Mouse (Mus musculus): ENCODE results near the gene Svbp. TPM values are rescaled to one million over a fixed set of nuclear protein-coding genes. Genes with fewer than 3 reads are reported as not detected.

Gene Svbp
- 32.5 TPM for polyA plus RNA-seq (2015; fragmentation: Illumina TruSeq; extraction: RNeasy Lipid Tissue Mini Kit (QIAGEN cat#74804); ENCODE audit: low read depth, low replicate concordance)

DNA sequence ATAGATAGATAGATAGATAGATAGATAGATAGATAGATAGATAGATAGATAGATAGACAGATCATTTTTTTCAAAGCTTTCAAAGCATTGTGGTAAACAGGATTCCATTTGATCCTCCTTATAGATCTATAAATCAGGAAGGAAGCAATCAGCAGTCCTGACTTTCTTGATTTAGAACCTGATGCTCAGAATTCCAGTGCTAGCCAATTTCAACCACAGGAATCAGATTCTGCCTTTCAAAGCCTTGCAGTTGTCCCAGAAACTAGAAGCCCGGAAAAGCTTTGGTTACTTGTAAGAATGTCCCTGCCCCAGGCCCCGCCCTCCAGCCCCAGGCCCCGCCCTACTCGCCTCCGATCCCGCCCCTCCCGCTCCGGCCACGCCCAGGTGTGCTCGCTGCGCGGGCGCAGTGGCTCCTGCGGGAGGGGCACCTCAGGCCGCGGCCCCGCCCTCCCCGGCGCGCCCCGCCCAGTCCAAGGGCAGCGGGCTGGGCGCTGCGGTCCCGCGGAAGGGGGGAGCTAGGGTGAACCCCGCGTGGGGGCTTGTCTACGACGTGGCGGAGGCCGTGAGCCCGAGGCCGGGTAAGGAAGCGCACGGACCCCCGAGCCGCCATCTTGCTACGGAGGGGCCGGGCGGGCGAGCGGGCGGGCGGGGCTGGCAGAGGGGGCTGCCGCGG lies at the start of gene Svbp:
Gene Svbp (plus strand): TSS at position 398 of the 673 bp plus-strand sequence.

DNA sequence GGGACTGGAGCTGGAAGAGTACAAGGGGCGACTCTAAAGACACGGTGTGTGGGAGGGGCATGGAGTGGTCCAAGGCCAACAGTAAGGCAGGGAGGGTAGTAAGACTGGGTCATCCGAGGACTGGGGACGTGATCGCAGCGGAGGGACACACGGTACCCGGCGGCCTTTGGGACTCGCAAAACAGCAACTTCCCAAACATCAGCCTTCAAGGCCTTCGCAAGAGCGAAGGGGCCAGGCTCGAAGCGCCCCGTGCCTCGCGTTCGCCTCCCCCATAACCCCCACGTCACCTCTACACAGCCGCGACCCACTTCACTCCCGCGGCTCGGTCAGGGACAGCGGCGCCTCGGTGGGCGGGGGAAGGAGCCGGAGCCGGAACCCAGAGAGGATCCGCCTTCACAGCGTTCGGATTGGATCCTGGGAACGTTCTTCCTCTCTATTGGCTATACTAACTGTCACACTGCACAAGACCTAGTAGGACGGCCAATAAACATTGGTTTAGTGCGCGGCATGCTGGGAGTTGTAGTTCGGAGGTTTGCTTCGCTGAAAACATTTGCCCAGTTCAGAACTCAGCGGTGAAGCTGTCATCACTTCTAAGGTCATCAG lies 21.2 kb upstream of the Svbp start, which contains the start of gene Zfp691:
Gene Zfp691 (minus strand): TSS at position 345 of the 603 bp plus-strand sequence.

DNA sequence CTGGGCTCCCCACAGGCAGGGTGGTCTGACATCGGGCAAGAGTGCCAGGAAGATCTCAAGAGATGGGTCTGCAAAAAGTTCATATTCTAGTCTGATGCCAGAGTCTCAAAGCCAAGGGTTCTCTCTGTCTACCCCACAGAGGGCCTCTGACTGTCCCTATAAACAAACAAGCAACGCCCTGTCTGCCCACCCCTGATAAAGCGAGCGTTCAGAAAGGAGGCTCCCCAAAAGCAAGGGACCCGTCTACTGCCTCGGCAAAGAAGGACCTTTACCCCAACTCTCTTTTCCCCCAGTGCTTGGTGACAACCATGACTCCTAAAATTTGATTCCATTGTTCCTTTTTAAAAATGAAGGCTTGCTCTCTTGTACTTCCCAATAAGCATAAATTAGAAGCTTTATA lies 5.2 kb upstream of the Svbp start, which contains the start of gene Ermap:
Gene Ermap (minus strand): TSS at position 148 of the 400 bp plus-strand sequence.

DNA sequence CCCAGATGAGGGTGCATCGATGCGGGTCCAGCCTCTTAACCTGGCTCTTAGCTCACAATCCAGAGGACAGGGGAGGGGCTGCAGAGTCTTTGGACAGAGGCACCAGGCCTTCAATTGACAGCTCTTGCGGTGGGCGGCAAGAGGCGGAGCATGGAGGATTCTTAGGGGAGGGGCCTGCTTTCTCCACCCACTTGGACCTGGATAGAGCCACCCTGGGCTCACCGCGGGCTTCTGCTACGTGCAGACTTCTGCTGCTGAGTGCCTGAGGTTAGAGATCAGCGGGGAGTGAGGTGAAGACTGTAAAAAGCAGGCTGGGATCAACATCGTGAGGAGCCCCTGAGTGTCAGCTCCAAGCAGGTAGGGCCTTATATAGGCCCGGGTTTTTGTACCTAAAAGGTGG lies 23.1 kb downstream of the Svbp start, which contains the start of gene Tmem269:
Gene Tmem269 (minus strand): TSS at position 49 of the 400 bp plus-strand sequence.

DNA sequence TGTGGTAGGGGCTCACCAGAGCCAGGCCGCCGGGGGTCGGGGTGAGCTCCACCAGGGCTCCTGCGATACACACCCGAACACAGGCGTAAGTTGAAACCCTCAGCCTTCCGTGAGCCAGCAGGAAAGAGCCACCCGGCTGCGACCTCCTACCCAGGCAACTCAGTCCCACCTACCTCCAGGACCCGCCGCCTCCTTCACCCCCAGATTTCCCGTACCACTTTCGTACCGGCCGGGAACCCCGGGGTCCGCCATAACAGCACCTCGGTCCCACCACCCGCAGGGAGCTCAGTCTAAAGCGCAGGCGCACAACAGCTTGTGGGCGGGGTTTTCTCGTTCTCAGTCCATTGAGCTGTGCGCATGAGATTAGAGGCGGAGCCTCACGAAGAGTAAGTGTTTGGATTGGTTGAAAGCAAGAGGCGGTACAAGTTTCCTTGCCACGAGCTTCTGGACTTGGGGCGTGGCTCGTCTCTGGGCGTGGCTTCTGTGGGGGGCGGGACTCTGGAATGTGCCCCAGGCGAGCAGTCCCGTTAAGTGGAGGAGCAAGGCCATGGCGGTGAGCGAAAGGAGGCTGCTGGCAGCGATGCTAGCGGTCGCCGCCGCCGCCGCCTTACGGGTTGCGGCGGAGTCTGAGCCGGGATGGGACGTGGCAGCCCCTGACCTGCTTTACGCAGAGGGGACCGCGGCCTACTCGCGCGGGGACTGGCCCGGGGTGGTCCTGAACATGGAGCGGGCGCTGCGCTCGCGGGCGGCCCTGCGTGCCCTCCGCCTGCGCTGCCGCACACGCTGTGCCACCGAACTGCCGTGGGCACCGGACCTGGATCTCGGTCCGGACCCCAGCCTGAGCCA lies 37.5 kb downstream of the Svbp start, which contains the start of the genes AU022252 and P3h1:
Gene AU022252 (minus strand): TSS at position 303 of the 846 bp plus-strand sequence.
Gene P3h1 (plus strand): TSS at position 506 of the 846 bp plus-strand sequence.

Other genes with a start within 250 kb of the Svbp start
- not detected for gene Lao1, start 233.7 kb upstream of the Svbp start, polyA plus RNA-seq (2015; fragmentation: Illumina TruSeq; extraction: RNeasy Lipid Tissue Mini Kit (QIAGEN cat#74804); ENCODE audit: low read depth, low replicate concordance)
- 80.6 TPM for gene Slc2a1, start 86.6 kb upstream of the Svbp start, polyA plus RNA-seq (2015; fragmentation: Illumina TruSeq; extraction: RNeasy Lipid Tissue Mini Kit (QIAGEN cat#74804); ENCODE audit: low read depth, low replicate concordance)
- 8.4 TPM for gene Zfp691, start 21.1 kb upstream of the Svbp start, polyA plus RNA-seq (2015; fragmentation: Illumina TruSeq; extraction: RNeasy Lipid Tissue Mini Kit (QIAGEN cat#74804); ENCODE audit: low read depth, low replicate concordance)
- 0.31 TPM for gene Ermap, start 5.3 kb upstream of the Svbp start, polyA plus RNA-seq (2015; fragmentation: Illumina TruSeq; extraction: RNeasy Lipid Tissue Mini Kit (QIAGEN cat#74804); ENCODE audit: low read depth, low replicate concordance)
- gene Tmem269, start 22.9 kb downstream of the Svbp start, polyA plus RNA-seq (2015; fragmentation: Illumina TruSeq; extraction: RNeasy Lipid Tissue Mini Kit (QIAGEN cat#74804); ENCODE audit: low read depth, low replicate concordance): 0.79 TPM
- gene AU022252, start 37.4 kb downstream of the Svbp start, polyA plus RNA-seq (2015; fragmentation: Illumina TruSeq; extraction: RNeasy Lipid Tissue Mini Kit (QIAGEN cat#74804); ENCODE audit: low read depth, low replicate concordance): 16.0 TPM
- 7.4 TPM for gene P3h1, start 37.6 kb downstream of the Svbp start, polyA plus RNA-seq (2015; fragmentation: Illumina TruSeq; extraction: RNeasy Lipid Tissue Mini Kit (QIAGEN cat#74804); ENCODE audit: low read depth, low replicate concordance)
- gene Cldn19, start 60.1 kb downstream of the Svbp start, polyA plus RNA-seq (2015; fragmentation: Illumina TruSeq; extraction: RNeasy Lipid Tissue Mini Kit (QIAGEN cat#74804); ENCODE audit: low read depth, low replicate concordance): 0.82 TPM
- 226 TPM for gene Ybx1, start 99.3 kb downstream of the Svbp start, polyA plus RNA-seq (2015; fragmentation: Illumina TruSeq; extraction: RNeasy Lipid Tissue Mini Kit (QIAGEN cat#74804); ENCODE audit: low read depth, low replicate concordance)
- 37.2 TPM for gene Ppih, start 125.2 kb downstream of the Svbp start, polyA plus RNA-seq (2015; fragmentation: Illumina TruSeq; extraction: RNeasy Lipid Tissue Mini Kit (QIAGEN cat#74804); ENCODE audit: low read depth, low replicate concordance)
- 14.5 TPM for gene Ccdc30, start 220.2 kb downstream of the Svbp start, polyA plus RNA-seq (2015; fragmentation: Illumina TruSeq; extraction: RNeasy Lipid Tissue Mini Kit (QIAGEN cat#74804); ENCODE audit: low read depth, low replicate concordance)
- 13.5 TPM for gene Ppcs, start 227.1 kb downstream of the Svbp start, polyA plus RNA-seq (2015; fragmentation: Illumina TruSeq; extraction: RNeasy Lipid Tissue Mini Kit (QIAGEN cat#74804); ENCODE audit: low read depth, low replicate concordance)
- 1.3 TPM for gene Zmynd12, start 227.5 kb downstream of the Svbp start, polyA plus RNA-seq (2015; fragmentation: Illumina TruSeq; extraction: RNeasy Lipid Tissue Mini Kit (QIAGEN cat#74804); ENCODE audit: low read depth, low replicate concordance)

Measured in brain, adult 10 weeks (tissue).